Mouse (Mus musculus) E14TG2a.4 (cell line): ENCODE results near the gene Paqr7.

Experiments used
- H3K27me3 ChIP-seq: 2 replicates; pipeline ENCODE4 v1.6.1; 2014; ENCODE audit warnings: low read length, control low read depth; ENCODE audit not compliant: insufficient read depth
- H3K36me3 ChIP-seq: 2 replicates; pipeline ENCODE4 v1.6.1; 2014; ENCODE audit warnings: low read length, control low read depth; ENCODE audit not compliant: insufficient read depth
- H3K4me1 ChIP-seq: replicated peaks from 2 replicates; pipeline ENCODE4 v1.6.1; 2014; ENCODE audit warnings: low read depth, low read length, control low read depth
- H3K4me3 ChIP-seq: replicated peaks from 2 replicates; pipeline ENCODE4 v1.5.1; 2014; ENCODE audit warnings: mild to moderate bottlenecking, low read length
- H3K9me3 ChIP-seq: 2 replicates; pipeline ENCODE4 v1.6.1; 2014; ENCODE audit warnings: low read length, control low read depth
- CTCF ChIP-seq: conservative IDR thresholded peaks from 2 replicates; pipeline ENCODE4 v1.5.1; 2014; ENCODE audit warnings: low read length
- NANOG ChIP-seq: IDR thresholded peaks from 2 replicates; pipeline ENCODE4 v1.6.1; 2014; ENCODE audit warnings: borderline replicate concordance, low read length, mixed read lengths
- POU5F1 ChIP-seq: IDR thresholded peaks from 2 replicates; pipeline ENCODE4 v1.6.1; 2014; ENCODE audit warnings: low read length, borderline replicate concordance

The Paqr7 gene

DNA sequence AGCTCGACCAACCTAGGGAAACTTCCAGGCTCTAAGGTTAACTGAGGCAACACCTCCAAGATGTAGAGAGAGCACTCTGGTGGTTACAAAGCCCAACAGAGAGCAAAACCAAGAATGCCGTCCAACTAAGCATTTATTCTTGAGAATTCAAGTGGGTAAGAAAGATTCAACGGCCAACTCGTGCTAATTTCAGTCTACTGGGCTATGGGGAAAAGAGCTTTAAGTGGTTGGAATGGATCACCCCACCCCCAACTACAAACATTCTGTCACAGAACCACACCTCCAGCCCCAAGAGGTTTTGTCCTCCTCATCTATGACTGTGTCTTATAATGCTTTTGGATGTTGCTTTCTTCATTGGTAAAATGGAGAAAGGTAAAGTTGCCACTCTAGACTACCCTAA, 36.4 kb downstream of the Paqr7 start:
- TF ChIP-seq NANOG (no peak), POU5F1 (no peak), CTCF (no peak)
- H3K4me1 ChIP-seq, result peaks cover 35% of the 10 kb centered on the region
- peaks cover 49% of the 10 kb centered on the region for H3K36me3 ChIP-seq
- H3K27me3 ChIP-seq, result 0 out of 2 replicates have a peak, but pooled peaks cover 4% of the 10 kb centered on the region
- H3K4me3 ChIP-seq, result no peak overlapping the region
- H3K9me3 ChIP-seq, result no peaks in the 10 kb centered on the region

DNA sequence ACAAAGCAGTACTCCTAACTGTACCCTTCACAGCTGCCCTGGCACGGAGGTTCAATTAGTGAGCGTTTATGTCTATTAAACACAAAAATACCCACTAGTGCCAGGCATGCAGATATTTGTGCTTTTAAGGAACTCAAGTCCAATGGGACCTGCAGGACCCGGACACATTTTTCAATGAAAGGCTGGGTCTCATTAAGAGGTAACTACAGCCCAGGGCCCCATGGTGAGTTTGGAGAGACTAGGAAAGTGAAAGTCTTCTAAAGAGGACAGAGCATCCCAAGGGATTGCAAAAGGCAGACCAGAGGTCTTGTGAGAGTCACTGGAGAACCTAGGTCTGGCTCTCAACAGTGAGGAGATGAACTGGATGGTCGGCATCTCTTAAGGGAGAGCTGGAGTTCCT, 36.9 kb downstream of the Paqr7 start:
- Histone ChIP-seq H3K27me3 (peaks cover 4% of the 10 kb centered on the region; the same call in 1 of the 2 replicates), H3K36me3 (peaks cover 44% of the 10 kb centered on the region), H3K9me3 (no peaks in the 10 kb centered on the region), H3K4me1 (peaks cover 35% of the 10 kb centered on the region), H3K4me3 (peak overlapping the region; percentile 99)
- TF ChIP-seq CTCF (no peak), NANOG (no peak), POU5F1 (no peak)

DNA sequence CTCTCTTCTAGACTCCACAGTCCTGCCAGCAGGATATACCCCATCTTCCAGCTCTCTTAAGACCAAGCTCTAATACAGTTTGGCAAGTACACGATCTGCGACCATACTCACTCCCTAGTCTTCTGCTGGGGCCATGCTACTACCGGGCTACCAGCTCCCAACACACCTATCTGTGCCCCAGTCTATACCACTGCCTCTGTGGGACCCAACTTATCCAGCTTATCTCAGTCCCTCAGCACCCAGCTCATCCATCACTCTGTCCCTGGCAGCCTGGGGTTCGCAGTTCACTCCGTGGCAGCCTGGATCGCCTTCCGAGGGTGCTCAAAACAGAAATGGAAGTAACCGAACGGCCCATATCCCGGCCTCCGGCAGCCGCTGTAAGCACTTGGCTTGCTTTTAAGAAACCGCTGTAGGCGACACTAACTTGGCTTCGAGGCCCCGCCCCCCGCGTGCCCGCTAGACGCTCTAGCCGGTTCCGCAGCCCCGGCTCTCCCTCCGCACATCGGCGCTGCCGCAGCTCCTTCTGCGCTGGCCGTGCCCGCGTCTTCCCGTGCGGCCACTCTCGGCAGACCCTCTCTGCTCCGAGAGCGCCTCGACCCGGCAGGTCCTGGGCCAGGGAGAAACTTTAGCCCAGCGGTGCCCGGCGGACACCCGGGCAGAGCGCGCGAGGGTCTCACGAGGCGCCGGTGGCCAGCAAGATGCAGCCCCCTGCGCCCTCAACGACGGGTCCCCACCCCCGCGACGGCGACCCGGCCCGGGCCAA, 37.8 kb downstream of the Paqr7 start:
- Histone ChIP-seq H3K4me1 (peaks cover 35% of the 10 kb centered on the region), H3K9me3 (no peaks in the 10 kb centered on the region), H3K27me3 (peaks cover 4% of the 10 kb centered on the region; the same call in 1 of the 2 replicates), H3K36me3 (peaks cover 35% of the 10 kb centered on the region), H3K4me3 (peak overlapping the region; percentile 99)
- no peak for TF ChIP-seq POU5F1

DNA sequence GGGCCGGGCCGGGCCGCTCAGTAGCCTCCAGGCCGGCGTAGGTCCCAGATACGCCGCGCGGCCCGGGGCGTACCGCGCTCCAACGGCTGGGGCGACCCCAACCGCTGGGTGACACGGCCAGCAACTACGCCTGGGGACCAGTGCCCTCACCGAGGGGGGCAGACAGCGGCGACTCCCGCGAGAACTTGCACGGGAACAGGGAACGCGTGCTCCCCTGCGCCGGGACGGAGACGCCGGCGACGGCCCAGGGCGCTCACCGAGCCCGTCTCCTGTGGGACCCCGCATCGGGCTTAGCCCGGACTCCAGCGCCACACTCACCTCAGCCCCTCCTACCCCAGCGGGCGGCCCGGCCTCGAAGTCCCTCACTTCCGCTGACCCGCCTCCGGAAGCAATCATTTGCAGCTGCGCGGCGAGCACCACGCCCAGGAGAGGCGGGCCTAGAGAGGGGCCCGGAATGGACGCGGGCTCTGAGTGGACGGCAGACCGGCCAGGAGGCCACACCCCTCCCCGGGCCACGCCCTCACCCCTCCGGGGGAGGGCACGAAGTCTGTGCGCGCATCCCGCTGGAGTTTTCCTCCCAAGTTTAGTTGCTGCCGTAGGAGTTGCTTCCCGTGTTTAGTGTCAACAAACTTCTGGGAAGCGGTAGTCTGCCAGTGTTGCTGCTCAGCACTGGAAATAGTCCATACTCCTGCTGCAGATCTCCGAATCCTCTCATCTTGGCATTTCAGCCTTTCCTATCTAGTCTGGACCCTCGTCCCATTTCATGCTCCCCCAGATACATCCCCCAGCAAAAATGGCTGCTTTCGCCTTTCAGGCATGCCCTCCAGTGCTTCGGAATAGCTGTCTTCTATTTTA, 38.7 kb downstream of the Paqr7 start, which contains the start of gene Mtfr1l:
Mtfr1l (minus strand) TSS at position 456 of the 855 bp plus-strand sequence.
- TF ChIP-seq CTCF (no peak), POU5F1 (no peak), NANOG (no peak)
- Histone ChIP-seq H3K27me3 (peaks cover 4% of the 10 kb centered on the region; the same call in 1 of the 2 replicates), H3K4me1 (peaks cover 35% of the 10 kb centered on the region), H3K4me3 (peak within 1 kb of the TSS; percentile 99), H3K36me3 (peaks cover 27% of the 10 kb centered on the region), H3K9me3 (no peaks in the 10 kb centered on the region)

DNA sequence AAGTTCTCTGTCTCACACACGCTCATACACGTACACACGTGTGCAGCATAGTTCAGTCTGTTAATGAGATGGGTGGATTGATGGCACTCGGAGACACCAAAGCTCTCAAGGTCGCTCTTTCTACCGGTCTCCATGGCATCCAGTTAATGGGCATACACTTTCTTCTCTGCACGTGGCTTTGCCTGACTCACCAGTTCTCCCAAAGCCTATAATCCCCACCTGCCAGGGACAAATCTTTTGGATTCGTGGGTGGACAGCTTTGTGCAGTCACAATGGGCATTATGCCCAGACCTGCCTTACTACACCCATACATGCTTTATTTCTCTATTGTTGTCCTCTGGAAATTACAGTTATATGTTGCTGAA, 39.3 kb downstream of the Paqr7 start:
- peaks cover 36% of the 10 kb centered on the region for H3K4me1 ChIP-seq
- peaks cover 21% of the 10 kb centered on the region for H3K36me3 ChIP-seq
- TF ChIP-seq CTCF, result no peak
- no peak for TF ChIP-seq NANOG
- TF ChIP-seq POU5F1, result no peak

DNA sequence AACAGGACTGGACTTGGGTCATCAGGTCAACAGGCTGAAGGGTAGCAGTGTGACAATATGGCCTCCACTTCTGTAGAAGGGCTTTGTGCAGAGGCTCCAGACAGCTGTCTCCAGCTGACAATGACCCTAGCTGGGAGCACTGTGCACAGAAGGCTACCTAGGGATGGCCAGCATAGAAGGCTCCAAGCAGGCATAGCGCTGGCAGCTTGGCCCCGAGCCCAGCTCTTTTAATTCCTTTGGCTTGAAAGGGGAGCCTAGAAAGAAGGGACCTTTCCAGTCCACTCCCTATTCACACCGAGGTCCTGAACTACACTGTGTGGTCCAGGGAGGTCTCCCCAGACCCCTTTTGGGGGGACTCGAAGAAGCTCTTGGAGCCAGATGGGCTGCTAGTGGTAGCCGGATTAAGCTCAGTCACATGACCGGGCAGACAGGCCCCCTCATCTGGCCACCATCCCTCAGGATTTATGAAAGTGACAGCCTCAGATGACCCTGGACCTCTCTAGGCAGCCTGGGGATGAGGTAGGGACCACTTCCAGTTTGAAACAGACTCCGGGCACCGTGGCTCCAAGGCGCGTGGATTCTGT, 42.6 kb downstream of the Paqr7 start:
- H3K9me3 ChIP-seq, result no peaks in the 10 kb centered on the region
- peaks cover 23% of the 10 kb centered on the region for H3K4me1 ChIP-seq
- no peak overlapping the region for H3K4me3 ChIP-seq
- H3K27me3 ChIP-seq, result no peaks in the 10 kb centered on the region; the same call in 1 of the 2 replicates
- TF ChIP-seq POU5F1 (no peak), NANOG (no peak), CTCF (no peak)
- H3K36me3 ChIP-seq, result no peaks in the 10 kb centered on the region

More for the DNA sequence above, 39.3 kb downstream of the Paqr7 start:
- peaks cover 4% of the 10 kb centered on the region; the same call in 1 of the 2 replicates for H3K27me3 ChIP-seq
- H3K9me3 ChIP-seq, result no peaks in the 10 kb centered on the region
- H3K4me3 ChIP-seq, result peak overlapping the region; percentile 99

DNA sequence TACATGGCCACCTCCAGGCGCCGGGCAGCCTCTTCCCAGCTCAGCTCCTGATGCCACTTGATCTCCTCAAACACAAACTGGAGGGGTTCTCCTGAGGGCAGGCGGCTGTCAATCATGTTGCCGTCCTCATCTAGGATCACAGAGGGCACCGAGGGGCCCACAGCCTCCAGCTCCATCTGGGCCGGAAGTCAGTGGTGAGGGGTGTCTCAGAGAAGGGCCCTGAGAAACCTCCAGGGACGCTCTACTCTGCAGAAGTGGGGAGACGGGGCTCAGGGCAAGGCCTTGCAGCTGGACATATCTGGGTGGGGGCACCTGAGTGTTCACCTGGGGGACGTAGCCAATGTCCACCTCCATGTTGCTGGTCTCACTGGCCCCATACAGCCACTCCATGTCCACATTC, 46.2 kb downstream of the Paqr7 start:
- no peak overlapping the region for H3K4me3 ChIP-seq

DNA sequence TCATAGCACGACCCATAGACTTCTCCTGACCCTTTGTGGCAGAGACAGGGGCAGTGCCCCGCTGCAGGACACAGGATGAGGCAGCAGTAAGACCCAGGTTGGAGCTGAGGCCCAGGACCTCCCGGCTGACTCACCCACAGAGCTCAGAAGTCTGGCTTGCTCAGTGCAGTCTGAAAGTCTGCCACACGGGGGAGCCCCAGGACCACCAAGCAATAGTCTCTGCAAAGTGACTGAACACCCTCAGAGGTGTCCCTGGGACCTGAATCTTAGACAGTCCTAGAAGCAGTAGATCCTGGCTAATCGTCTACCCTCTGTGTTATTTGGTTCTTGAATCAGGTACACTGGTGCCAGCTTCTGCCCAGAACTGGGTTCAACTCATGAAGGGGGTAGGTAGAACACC, 46.8 kb downstream of the Paqr7 start:
- Histone ChIP-seq H3K4me1 (peaks cover 41% of the 10 kb centered on the region), H3K9me3 (no peaks in the 10 kb centered on the region), H3K4me3 (no peak overlapping the region), H3K27me3 (peaks cover 18% of the 10 kb centered on the region), H3K36me3 (no peaks in the 10 kb centered on the region)
- TF ChIP-seq POU5F1 (no peak), NANOG (no peak), CTCF (peak; percentile 77)

More for the DNA sequence above, 46.2 kb downstream of the Paqr7 start:
- Histone ChIP-seq H3K9me3 (no peaks in the 10 kb centered on the region), H3K27me3 (peaks cover 18% of the 10 kb centered on the region), H3K4me1 (peaks cover 35% of the 10 kb centered on the region), H3K36me3 (no peaks in the 10 kb centered on the region)
- no peak for TF ChIP-seq CTCF
